Mouse (Mus musculus): ENCODE results near the gene Tspan1.

Tspan1 gene

GRCm38 (mm10) chr4:116168617-116169352 lies 1.4 kb upstream of the Tspan1 start:
- no peak for DNase-seq (ENCODE audit: low read depth, low spot score)

- DNase-seq (ENCODE audit: low read depth, low spot score) = no peak
Measured at GRCm38 (mm10) chr4:116165708-116166407, 1.5 kb downstream of the Tspan1 start.

GRCm38 (mm10) chr4:116164759-116165554 lies 2.4 kb downstream of the Tspan1 start:
- DNase-seq (ENCODE audit: low read depth, low spot score) = no peak

GRCm38 (mm10) chr4:116162142-116162541 lies 5.3 kb downstream of the Tspan1 start:
- no peak for DNase-seq (ENCODE audit: low read depth, low spot score)

GRCm38 (mm10) chr4:116160769-116161168 lies 6.6 kb downstream of the Tspan1 start:
- no peak for DNase-seq (ENCODE audit: low read depth, low spot score)

- no peak for DNase-seq (ENCODE audit: low read depth, low spot score)
Measured at GRCm38 (mm10) chr4:116159912-116160311, 7.5 kb downstream of the Tspan1 start.

- DNase-seq (ENCODE audit: low read depth, low spot score) = no peak
Measured at GRCm38 (mm10) chr4:116157882-116158281, 9.5 kb downstream of the Tspan1 start.

- DNase-seq (ENCODE audit: low read depth, low spot score) = no peak
Measured at GRCm38 (mm10) chr4:116152702-116153101, 14.7 kb downstream of the Tspan1 start.

- DNase-seq (ENCODE audit: low read depth, low spot score) = no peak
Measured at GRCm38 (mm10) chr4:116151238-116151637, 16.2 kb downstream of the Tspan1 start, which contains the start of gene Lurap1. Lurap1 (minus strand) TSS chr4:116151338.

GRCm38 (mm10) chr4:116150862-116151221 lies 16.6 kb downstream of the Tspan1 start:
- no peak for DNase-seq (ENCODE audit: low read depth, low spot score)

GRCm38 (mm10) chr4:116150156-116150861 lies 17.1 kb downstream of the Tspan1 start:
- no peak for DNase-seq (ENCODE audit: low read depth, low spot score)

GRCm38 (mm10) chr4:116149812-116150155 lies 17.6 kb downstream of the Tspan1 start:
- no peak for DNase-seq (ENCODE audit: low read depth, low spot score)

- DNase-seq (ENCODE audit: low read depth, low spot score) = no peak
Measured at GRCm38 (mm10) chr4:116143891-116144717, 23.3 kb downstream of the Tspan1 start.

- DNase-seq (ENCODE audit: low read depth, low spot score) = no peak
Measured at GRCm38 (mm10) chr4:116143317-116143811, 24.0 kb downstream of the Tspan1 start.

GRCm38 (mm10) chr4:116142269-116142668 lies 25.1 kb downstream of the Tspan1 start:
- no peak for DNase-seq (ENCODE audit: low read depth, low spot score)

GRCm38 (mm10) chr4:116141736-116142135 lies 25.7 kb downstream of the Tspan1 start:
- DNase-seq (ENCODE audit: low read depth, low spot score) = no peak

GRCm38 (mm10) chr4:116140801-116141574 lies 26.4 kb downstream of the Tspan1 start:
- no peak for DNase-seq (ENCODE audit: low read depth, low spot score)

- no peak for DNase-seq (ENCODE audit: low read depth, low spot score)
Measured at GRCm38 (mm10) chr4:116137421-116137996, 29.9 kb downstream of the Tspan1 start.

GRCm38 (mm10) chr4:116134990-116135389 lies 32.4 kb downstream of the Tspan1 start:
- DNase-seq (ENCODE audit: low read depth, low spot score) = no peak

- DNase-seq (ENCODE audit: low read depth, low spot score) = no peak
Measured at GRCm38 (mm10) chr4:116133126-116133525, 34.3 kb downstream of the Tspan1 start.
